Mouse (Mus musculus): ENCODE data around the gene Icam2. TPM values are rescaled to one million over a fixed set of nuclear protein-coding genes. Genes with fewer than 3 reads are reported as not detected.
A peak's percentile ranks its signal among the peaks of the same experiment; 100 is the strongest.

The Icam2 gene
- polyA plus RNA-seq, 1 experiment: 16.2 TPM

DNA sequence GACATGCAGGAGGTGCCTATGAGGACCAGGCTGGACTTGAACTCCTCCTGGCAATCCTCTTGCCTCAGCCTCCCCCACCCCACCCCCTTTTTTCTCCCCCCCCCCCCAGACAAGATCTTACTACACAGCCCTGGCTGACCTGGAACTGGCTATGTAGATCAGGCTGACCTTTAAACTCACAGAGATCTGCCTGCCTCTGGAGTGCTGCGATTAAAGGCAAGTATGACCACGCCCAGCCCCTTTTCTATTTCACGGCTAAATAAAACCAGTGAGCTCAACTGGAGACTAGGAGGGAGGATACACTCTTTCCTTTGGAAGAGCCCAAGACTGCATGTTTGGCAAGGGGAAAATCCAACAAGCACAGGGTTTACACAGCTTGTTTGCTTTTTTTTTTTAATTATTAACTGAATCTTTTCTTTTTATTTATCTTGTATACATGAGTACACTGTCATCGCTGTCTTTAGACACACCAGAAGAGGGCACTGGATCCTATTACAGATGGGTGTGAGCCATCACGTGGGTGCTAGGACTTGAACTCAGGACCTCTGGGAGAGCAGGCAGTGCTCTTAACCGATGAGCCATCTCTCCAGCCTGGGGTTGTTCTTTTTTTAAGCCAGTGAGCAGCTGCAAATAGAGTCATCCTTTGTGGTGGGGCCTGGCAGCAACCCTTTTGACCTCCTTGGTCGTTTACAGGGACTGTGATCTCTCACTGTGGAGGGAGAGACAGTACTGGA is 4.9 kb upstream of the Icam2 start:
- DNase-seq (ENCODE audit: low read depth, low spot score): peak; percentile 14
- WGBS: 32% methylated on average over 7 of the region's 7 CpGs

DNA sequence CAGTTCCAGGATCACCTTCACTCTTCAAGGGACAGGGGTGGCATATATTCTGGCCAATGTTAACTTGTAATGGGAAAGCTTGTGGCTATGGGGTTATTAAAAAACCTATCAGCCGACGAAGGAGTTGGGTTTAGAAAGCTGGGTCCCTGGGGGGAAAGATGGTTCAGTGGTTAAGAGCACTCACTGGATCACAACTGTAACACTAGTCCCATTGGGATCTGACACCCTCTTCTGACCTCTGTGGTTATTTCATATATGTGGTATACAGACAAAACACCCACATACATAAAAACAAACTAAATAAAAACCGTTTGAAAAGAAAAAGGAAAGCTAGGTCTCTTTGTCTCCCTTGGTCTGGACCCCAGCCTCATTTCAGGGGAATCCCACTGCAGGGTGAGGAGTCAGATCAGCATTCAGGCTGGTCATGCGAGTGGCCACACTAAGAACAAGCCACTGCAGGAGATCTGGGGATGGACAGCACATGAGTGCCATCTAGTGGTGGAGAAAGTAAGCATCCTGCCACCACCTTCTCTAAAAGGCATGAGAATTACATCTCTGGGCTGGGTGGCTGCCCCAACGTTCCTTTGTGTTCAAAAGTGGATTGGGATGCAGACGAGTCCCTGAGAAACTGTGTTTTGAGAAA is 3.8 kb upstream of the Icam2 start:
- WGBS: 30% methylated on average over 6 of the region's 6 CpGs
- DNase-seq (ENCODE audit: low read depth, low spot score): peak; percentile 45

DNA sequence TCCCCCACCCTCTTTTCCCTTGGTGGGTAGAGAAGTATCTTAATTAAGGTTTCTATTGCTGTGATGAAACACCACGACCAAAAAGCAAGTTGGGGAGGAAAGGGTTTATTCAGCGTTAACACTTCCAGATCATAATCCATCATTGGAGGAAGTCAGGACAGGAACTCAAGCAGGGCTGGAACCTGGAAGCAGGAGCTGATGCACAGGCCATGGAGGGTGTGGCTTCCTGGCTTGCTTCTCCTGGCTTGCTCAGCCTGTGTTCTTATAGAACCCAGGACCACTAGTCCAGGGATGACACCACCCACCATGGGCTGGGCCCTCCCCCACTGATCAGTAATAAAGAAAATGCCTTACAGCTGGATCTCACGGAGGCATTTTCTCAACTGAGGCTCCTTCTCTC is 2.9 kb upstream of the Icam2 start:
- no peak for DNase-seq (ENCODE audit: low read depth, low spot score)
- 27% methylated on average over 3 of the region's 3 CpGs for WGBS

DNA sequence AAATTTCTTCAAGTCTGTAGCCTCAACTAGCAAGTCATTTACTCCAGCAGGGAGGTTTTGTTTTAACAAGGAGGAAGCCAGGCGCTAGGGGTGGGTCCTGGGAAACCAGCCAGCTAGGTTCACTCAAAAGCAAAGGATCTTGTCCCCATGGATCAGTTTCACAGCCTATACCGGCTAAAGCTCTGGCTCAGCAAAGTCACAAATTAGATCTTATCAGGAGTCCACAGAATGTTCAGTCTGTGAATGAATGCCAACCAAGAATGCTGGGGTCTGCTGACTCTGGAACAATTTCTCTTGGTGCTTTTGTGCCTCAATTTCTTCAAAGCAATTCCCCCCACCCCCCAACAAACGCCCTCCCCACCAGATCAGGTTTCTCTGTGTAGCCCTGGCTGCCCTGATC is 1.7 kb upstream of the Icam2 start:
- no peak for DNase-seq (ENCODE audit: low read depth, low spot score)
- WGBS: 16% methylated on average over 3 of the region's 3 CpGs

DNA sequence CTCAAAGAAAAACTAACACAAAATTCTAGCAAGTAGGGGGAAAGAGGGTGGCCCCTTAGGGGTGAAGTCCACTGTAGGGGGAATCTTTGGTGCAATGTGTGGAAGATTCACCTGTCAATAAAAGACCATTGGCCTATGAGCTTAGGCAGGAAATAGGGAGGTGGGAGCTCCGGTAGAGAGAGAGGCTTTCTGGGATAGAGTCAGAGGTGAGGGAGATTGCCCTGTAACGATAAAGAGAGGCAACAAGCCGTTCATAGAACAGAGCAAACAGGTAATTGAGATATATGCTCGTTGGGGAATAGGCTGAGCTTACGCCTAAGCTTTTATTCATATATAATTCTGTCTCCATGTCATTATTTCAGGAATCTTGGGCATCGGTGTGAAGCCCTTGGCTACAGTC is 855 bp downstream of the Icam2 start:
- WGBS: 36% methylated on average over 6 of the region's 6 CpGs
- no peak for DNase-seq (ENCODE audit: low read depth, low spot score)

DNA sequence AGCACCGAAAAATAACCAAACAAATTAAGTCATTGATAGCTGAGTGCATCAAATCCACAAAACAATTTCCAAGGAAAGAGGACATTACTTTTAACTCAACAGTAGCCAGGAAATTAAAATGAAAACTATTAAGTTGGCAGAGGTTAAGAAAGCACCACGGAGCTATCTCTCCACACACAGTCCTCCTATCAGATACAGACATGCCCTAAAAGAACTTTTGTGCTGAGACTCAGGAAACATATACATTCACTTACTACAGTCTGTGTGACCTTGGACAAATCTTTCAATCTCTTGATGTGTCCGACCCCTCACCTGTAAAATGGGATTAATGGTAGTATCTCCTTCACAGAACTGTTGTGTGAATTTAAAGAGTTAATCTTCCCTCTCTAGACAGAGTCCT is 1.5 kb downstream of the Icam2 start:
- WGBS: 79% methylated on average over 3 of the region's 3 CpGs
- DNase-seq (ENCODE audit: low read depth, low spot score): no peak

DNA sequence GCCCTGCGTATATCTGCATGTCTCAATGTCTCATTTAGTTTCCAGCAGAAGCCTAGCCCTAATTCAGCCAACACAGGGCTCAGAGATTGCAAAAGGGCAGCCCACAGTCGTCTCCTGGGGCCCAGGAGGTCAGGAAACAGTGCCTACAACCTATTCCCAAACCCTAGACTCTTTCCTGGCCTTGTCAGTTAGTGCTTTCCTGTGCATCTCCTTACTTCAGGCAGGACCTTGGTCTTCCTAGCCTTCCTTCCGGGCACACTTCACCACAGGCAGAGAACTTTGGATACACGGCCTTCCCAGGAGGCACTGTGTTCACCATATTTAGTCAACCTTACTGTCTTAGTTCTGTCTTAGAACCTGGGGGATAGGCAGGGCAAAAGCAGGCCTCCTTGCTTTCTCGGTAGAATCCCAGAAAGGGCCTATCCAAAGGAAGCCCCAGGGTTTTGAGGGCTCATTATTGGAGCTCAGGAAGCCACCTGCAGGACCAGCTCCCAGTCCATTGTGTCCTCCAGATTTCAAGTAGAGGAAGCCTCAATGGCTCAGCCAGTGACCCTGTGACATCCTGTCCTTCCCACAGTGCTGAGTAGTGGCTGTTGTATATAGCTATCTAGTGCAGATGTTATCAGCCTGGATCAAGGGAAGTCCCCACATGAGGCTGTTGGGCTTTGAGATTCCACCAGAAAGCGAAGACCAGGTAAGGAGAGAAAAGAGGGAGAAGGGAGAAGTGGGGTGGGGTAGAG is 4.7 kb downstream of the Icam2 start:
- no peak for DNase-seq (ENCODE audit: low read depth, low spot score)
- WGBS: 82% methylated on average over 6 of the region's 6 CpGs

DNA sequence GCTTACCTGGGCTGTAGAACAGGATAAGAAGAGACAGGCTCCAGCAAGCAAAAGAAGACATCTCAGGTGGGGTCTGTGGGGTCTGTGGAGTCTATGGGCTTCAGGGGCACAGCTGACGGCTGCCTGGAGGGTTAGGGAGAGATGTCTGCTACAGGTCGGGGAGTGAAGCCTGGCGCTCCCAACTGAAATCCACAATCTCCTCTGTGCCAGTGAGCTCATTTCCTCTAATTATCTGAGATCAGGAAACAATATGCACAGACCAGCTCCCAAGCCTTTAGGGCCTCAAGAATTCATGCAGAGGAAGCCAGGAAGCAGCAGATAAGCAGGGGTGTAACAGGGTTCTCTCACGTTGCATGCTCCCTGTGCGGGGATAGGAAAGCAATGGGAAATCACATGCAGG is 5.5 kb downstream of the Icam2 start:
- 80% methylated on average over 5 of the region's 5 CpGs for WGBS
- no peak for DNase-seq (ENCODE audit: low read depth, low spot score)

DNA sequence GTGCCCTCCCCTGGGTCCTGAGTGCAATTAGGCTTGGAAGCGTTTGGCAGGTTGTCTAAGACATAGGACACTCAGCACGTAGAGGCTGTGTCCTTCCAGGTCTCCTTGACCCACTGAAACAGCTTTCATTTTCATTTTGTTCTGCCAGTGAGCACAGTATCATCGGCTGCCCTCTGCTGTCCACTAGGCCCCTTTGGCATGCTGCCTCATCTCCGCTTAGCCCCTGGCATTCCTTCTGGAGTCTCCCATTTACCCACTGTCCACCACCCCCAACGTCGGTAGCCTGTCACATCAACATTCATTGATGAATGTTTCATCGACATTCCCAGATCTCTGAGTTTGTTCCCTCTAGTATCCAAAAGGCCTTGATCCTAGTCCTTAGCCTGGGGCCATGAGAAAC is 6.0 kb downstream of the Icam2 start:
- WGBS: 71% methylated on average over 7 of the region's 7 CpGs
- no peak for DNase-seq (ENCODE audit: low read depth, low spot score)

DNA sequence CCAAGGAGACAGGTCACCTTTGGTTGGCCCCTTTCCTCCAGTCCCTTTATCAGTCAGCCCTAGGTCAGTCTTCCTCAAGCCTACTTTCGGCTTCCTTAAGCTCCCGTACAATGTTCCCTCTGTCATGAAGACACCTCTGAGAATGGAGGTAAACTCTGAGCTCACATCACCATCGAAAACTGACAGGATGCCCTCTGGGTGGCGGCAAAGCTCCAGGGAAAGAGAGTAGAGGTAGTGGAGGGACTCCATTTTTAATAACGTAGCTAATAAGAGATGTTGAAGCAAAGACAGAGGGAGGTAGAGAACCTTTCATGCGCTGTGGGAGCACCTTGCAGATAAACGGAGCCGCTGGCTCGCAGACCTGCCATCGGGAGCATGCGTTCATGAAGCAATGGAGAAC is 6.9 kb downstream of the Icam2 start:
- no peak for DNase-seq (ENCODE audit: low read depth, low spot score)
- WGBS: 82% methylated on average over 11 of the region's 11 CpGs

DNA sequence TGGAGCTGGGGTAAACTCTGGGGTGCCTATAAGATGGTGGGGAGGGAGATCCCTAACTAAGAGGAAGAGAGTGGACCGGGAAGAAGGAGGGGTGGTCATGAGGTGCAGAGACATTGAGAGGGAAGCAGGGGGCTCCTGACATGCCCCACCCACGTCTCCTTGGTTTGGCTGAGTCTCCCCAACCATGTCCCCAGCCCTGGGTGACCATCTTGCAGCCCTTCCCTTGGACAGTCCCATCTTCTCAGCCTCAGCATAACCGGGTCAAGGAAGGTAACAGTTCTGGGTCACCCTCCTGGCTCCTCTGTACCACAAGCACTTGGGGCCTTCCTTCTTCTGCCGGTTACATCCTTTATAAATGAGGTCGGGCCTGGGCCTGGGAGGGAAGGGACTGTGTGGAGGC is 12.9 kb downstream of the Icam2 start:
- 75% methylated on average over 5 of the region's 5 CpGs for WGBS
- DNase-seq (ENCODE audit: low read depth, low spot score): no peak

DNA sequence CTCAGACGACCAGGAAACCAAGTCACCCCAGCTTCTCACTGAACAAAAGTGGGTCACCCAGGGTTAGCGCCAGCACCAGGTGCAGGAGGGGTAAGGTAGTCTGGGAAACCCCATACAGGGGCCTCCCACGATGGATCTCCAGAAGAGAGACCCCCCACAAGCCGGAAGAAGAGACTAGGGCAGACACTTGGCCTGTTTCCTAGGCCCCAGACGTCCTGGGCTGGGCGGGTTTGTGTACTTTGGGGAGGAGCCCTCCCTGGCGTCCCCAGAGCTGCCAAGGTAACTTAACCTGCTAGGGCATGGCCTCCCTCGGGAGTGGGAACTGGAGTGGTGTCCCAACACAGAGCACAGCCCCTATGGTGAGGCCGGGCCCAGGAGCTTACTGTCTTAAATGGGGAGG is 13.3 kb downstream of the Icam2 start:
- peak; percentile 31 for DNase-seq (ENCODE audit: low read depth, low spot score)
- 15% methylated on average over 9 of the region's 9 CpGs for WGBS

DNA sequence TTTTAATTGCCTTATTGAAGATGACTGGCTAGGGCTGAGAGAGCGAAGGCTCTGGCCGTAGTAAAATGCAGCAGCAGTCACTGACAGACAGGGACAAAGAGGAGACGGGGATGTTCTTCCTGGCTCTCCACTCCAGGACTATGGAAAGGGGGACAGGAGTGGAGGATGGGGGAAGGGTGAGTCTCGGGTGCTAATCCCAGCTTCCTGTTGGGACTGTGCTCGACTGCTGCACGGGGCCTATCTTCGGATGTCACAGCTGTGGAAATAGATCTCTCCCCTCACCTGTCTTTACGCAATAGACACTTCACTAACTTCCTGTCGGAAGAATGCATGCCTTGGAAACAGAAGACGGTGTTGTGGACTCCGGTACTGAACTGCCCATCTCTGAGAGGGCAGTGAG is 13.9 kb downstream of the Icam2 start:
- no peak for DNase-seq (ENCODE audit: low read depth, low spot score)
- 56% methylated on average over 11 of the region's 11 CpGs for WGBS

DNA sequence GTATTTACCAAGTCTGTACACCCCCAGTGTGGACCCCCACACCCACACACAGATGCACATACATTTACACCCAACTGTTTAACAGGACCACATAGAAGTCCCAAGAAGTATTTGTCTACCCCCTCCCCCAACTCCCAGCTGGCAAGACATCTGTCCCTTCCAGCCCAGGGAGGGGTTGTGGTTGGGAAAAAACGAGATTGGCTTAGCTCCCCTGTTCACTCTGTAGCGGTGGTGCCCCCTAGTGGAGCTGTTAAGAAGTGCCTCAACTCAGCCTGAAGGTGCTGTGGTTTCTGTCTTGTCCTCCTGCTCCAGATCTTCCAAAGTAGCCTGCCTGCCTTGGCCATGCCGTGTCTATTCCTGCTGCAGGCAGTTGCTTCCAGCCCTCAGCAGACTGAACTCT is 21.6 kb downstream of the Icam2 start:
- WGBS: 5% methylated on average over 3 of the region's 3 CpGs
- DNase-seq (ENCODE audit: low read depth, low spot score): peak; percentile 36

DNA sequence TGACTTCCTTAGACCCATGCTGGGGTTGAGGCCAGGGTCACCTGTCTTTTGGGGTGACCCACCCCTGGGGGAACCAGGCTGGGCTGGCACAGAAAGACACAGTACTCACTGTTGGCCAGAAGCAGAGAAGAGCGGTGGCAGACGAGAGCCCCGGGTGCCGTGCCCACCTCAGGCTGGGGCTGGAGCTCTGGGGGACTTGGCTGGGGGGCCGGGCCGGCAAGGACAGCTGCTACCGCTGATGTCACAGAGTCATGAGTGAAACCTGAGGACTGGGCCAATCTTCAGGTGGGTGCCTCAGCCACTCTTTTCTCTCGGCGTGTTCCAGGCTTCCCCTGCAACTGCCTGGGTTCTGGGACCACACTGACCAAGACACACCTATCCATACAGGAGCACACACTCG is 22.5 kb downstream of the Icam2 start, which contains the start of gene Prr29:
Gene Prr29, plus strand, starts transcription at position 107 of the 400 bp plus-strand sequence.
- no peak for DNase-seq (ENCODE audit: low read depth, low spot score)
- 57% methylated on average over 10 of the region's 10 CpGs for WGBS

DNA sequence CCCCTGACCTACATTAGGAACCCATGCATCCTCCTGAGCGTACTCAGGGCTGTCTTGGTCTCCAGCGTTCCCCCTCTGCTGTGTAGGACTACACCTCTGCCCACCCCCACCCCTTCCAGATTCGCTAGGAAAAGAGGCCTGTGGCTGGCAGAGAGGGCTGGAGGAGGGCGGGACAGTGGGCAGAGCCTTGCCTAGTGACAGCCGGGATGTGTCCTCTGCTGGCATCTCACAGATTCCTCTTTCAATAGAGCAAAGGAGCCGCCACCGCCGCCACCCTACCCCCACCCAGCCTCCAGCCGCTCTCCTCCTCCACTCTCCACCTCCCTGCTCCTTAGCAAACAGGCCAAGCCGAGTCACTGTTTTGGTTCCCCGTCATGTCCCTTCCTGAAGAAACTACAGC is 23.2 kb downstream of the Icam2 start:
- no peak for DNase-seq (ENCODE audit: low read depth, low spot score)
- 17% methylated on average over 11 of the region's 11 CpGs for WGBS

DNA sequence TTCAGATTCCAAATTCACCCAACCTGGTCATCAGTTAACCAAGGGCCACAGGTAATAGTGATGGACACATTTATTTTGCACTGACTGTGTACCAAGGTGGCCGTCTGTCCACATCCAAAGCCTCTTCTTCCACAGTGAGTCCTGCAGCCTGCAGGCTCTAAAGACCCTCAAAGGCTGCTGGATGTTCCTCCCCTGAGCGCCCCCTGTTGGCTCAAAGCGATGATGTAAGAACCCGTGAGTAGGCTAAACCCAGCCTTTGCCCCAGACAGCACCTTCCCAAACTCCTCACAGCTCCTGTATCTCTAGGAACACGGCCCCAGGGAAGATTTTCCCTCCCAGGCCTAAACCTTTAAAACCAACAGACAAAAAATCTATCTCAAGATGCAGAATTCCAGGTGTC is 28.5 kb downstream of the Icam2 start:
- WGBS: 33% methylated on average over 5 of the region's 5 CpGs
- no peak for DNase-seq (ENCODE audit: low read depth, low spot score)

DNA sequence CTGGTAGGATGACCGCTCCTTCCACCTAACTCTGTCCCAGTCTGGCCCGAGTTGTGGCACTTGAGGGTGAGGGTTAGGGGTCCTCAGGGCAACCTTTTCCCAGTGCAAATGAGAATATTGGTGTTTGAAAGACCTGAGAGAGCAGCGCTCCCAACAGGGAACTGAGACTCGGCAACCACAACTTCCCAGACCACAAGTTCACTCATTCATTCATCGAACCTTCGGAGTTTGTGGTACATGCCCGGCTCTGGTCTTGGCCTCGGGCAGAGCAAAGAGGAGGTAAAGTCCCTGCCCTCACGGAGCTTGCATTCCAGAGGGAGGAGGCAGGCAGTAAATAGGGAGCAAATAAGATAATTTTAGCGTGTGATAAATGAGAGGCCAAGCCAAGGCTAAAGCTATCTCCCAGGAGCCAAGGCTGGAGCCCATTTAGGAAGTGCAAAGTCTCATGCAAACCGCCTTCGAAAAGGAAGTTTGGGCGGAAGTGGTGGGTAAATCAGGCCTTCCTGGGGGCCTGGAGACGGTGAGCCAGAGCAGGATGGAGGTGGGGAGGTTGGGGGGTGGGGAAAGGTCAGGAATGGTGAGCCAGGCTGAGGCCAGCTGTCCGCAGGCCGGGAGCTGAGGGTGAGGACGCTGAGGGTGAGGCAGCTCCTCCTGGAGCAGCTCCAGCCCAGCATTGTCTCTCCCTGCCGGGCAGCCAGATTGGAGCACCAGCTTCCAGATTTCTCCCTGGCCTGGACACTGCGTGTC is 32.3 kb downstream of the Icam2 start:
- 45% methylated on average over 19 of the region's 19 CpGs for WGBS

DNA sequence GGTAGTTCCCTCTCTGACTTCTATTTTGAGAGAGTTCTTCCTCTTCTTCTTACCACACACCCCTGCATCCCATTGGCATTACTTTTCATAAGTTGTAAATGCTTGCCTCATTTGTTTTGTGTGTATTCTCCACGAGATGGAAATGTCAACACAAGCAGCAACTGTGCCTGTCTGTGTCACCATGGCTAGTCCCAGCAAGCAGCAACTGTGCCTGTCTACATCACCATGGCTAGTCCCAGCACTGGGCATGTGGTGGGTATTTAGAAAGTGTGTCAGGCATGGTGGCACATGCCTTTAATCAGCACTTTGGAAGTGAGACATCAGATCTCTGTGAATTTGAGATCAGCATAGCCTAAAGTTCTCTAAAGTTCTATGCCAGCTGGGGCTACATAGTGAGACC is 33.7 kb downstream of the Icam2 start:
- DNase-seq (ENCODE audit: low read depth, low spot score): no peak
- WGBS: 15% methylated on average over 1 of the region's 1 CpGs

More for the DNA sequence above, 32.3 kb downstream of the Icam2 start:
- no peak for DNase-seq (ENCODE audit: low read depth, low spot score)

DNA sequence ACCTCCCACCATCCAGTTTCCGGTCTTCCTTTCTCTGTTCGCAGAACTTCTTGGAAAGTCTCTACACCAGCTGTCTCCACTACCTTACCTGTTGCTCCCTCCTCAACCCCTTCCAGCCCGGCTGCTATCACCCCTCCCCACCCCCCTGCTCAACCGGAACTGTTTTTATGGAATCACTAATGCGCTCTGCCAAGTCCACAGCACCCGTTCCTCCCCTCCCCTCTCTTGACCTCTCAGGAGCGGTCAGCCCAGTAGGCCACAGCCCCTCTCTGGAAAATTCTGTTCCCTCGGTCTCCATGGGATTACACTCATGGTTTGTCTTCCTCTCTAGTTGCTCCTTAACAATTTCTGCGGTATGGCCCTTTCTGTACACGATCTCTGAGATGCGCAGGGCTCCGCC is 34.7 kb downstream of the Icam2 start, which contains the start of gene Scn4a:
Gene Scn4a, minus strand, starts transcription at position 101 of the 400 bp plus-strand sequence.
- 72% methylated on average over 12 of the region's 12 CpGs for WGBS
- DNase-seq (ENCODE audit: low read depth, low spot score): no peak

Measured in large intestine, adult 2 months (tissue).